Mouse (Mus musculus) kidney, postnatal 0 days (tissue): ENCODE results near the gene Smad3. TPM values are rescaled to one million over a fixed set of nuclear protein-coding genes. Genes with fewer than 3 reads are reported as not detected.

ENCODE experiments used
- ATAC-seq: fragments of 200-750 bp; cut with Nextera tagmentation; replicated peaks from 2 replicates; pipeline ENCODE4 v1.8.0; 2017; ENCODE audit warnings: low read depth, moderate number of reproducible peaks, moderate TSS enrichment, moderate library complexity; ENCODE audit not compliant: low FRiP score
- DNase-seq: peaks from one replicate; pipeline ENCODE4 v3.0.0-alpha.2; 2016; ENCODE audit warnings: low spot score
- H3K27ac ChIP-seq: fragments of 300-500 bp; sonication (generic); 2 replicates; pipeline ENCODE4 v1.5.1; 2014; ENCODE audit warnings: mild to moderate bottlenecking
- H3K27me3 ChIP-seq: fragments of 300-500 bp; sonication (generic); 2 replicates; pipeline ENCODE4 v1.6.1; 2014; ENCODE audit warnings: low read length, mixed read lengths; ENCODE audit not compliant: insufficient read depth
- H3K36me3 ChIP-seq: fragments of 300-500 bp; sonication (generic); 2 replicates; pipeline ENCODE4 v1.6.1; 2014; ENCODE audit warnings: low read length, mixed read lengths; ENCODE audit not compliant: insufficient read depth
- H3K4me1 ChIP-seq: fragments of 300-500 bp; sonication (generic); replicated peaks from 2 replicates; pipeline ENCODE4 v1.6.1; 2014; ENCODE audit warnings: antibody characterized with exemption, low read length, mixed read lengths; ENCODE audit not compliant: insufficient read depth
- H3K4me2 ChIP-seq: fragments of 300-500 bp; sonication (generic); 2 replicates; pipeline ENCODE4 v1.6.1; 2014; ENCODE audit warnings: mild to moderate bottlenecking, low read length, moderate library complexity, mixed read lengths
- H3K4me3 ChIP-seq: fragments of 300-500 bp; sonication (generic); replicated peaks from 2 replicates; pipeline ENCODE4 v1.5.1; 2014; ENCODE audit warnings: low read depth, low read length
- H3K9ac ChIP-seq: fragments of 300-500 bp; sonication (generic); 2 replicates; pipeline ENCODE4 v1.6.1; 2014; ENCODE audit warnings: low read depth, low read length
- H3K9me3 ChIP-seq: fragments of 300-500 bp; sonication (generic); replicated peaks from 2 replicates; pipeline ENCODE4 v1.6.1; 2016; ENCODE audit warnings: low read length, inconsistent platforms, mixed read lengths
- CTCF ChIP-seq: IDR thresholded peaks from 2 replicates; pipeline ENCODE4 v1.5.1; 2016; ENCODE audit warnings: antibody characterized with exemption, low read depth, mild to moderate bottlenecking, moderate library complexity
- WGBS: fragments of 180-500 bp; shearing (Covaris S2); extraction: QIAGEN DNeasy Blood & Tissue Kit; methylation state at CpG from one replicate; pipeline ENCODE4 v1.1.7; 2014; 5-methylcytosine and 5-hydroxymethylcytosine counted together
- polyA plus RNA-seq: library from polyadenylated mRNA; unstranded; fragments of >200 nt; fragmentation: Nextera tagmentation; extraction: Ambion mirVana; gene quantifications from 2 replicates; pipeline ENCODE4 v1.2.1, GENCODE M21; 2015

Gene Smad3
- polyA plus RNA-seq, 1 experiment from 2014 or later: 20.0 TPM

GRCm38 (mm10) chr9:63738086-63738701 lies 19.6 kb downstream of the Smad3 start:
- 0 out of 2 replicates have a peak, but pooled peaks cover 8% of the 10 kb centered on the region for H3K36me3 ChIP-seq
- ATAC-seq: no peak
- peak overlapping the region; percentile 36; the same call in 1 of the 2 replicates for H3K27ac ChIP-seq
- no peak overlapping the region for H3K4me3 ChIP-seq
- 73% methylated on average over 12 of the region's 12 CpGs for WGBS
- H3K27me3 ChIP-seq: no peaks in the 10 kb centered on the region
- no peak for TF ChIP-seq CTCF
- H3K4me1 ChIP-seq: peaks cover 57% of the 10 kb centered on the region
- no peaks in the 10 kb centered on the region for H3K9me3 ChIP-seq
- no peak overlapping the region for H3K4me2 ChIP-seq
- DNase-seq: no peak
- no peak overlapping the region for H3K9ac ChIP-seq

GRCm38 (mm10) chr9:63737426-63737931 lies 20.3 kb downstream of the Smad3 start:
- Histone ChIP-seq H3K4me1 (peaks cover 50% of the 10 kb centered on the region), H3K9ac (no peak overlapping the region), H3K9me3 (no peaks in the 10 kb centered on the region)

GRCm38 (mm10) chr9:63734261-63734660 lies 23.5 kb downstream of the Smad3 start:
- DNase-seq (no peak), ATAC-seq (no peak)
- no peaks in the 10 kb centered on the region for H3K27me3 ChIP-seq
- H3K4me1 ChIP-seq: peaks cover 46% of the 10 kb centered on the region
- H3K27ac ChIP-seq: no peak overlapping the region
- H3K36me3 ChIP-seq: 0 out of 2 replicates have a peak, but pooled peaks cover 3% of the 10 kb centered on the region
- H3K9ac ChIP-seq: no peak overlapping the region
- TF ChIP-seq CTCF: no peak
- 67% methylated on average over 8 of the region's 8 CpGs for WGBS
- H3K4me3 ChIP-seq: no peak overlapping the region
- H3K9me3 ChIP-seq: no peaks in the 10 kb centered on the region
- H3K4me2 ChIP-seq: no peak overlapping the region

More at GRCm38 (mm10) chr9:63737426-63737931, 20.3 kb downstream of the Smad3 start:
- Histone ChIP-seq H3K4me3 (no peak overlapping the region), H3K27me3 (no peaks in the 10 kb centered on the region), H3K36me3 (0 out of 2 replicates have a peak, but pooled peaks cover 8% of the 10 kb centered on the region), H3K4me2 (no peak overlapping the region), H3K27ac (peak overlapping the region; percentile 13; the same call in 1 of the 2 replicates)
- DNase-seq: no peak
- TF ChIP-seq CTCF: no peak
- no peak for ATAC-seq
- 67% methylated on average over 9 of the region's 9 CpGs for WGBS

- H3K27me3 ChIP-seq: no peaks in the 10 kb centered on the region
- no peak overlapping the region for H3K9ac ChIP-seq
- H3K4me1 ChIP-seq: peaks cover 39% of the 10 kb centered on the region
- no peaks in the 10 kb centered on the region for H3K36me3 ChIP-seq
- WGBS: 93% methylated on average over 7 of the region's 7 CpGs
- no peaks in the 10 kb centered on the region for H3K9me3 ChIP-seq
- no peak overlapping the region for H3K27ac ChIP-seq
- no peak for TF ChIP-seq CTCF
- no peak overlapping the region for H3K4me2 ChIP-seq
- no peak for DNase-seq
- H3K4me3 ChIP-seq: no peak overlapping the region
- no peak for ATAC-seq
These were observed 25.1 kb downstream of the Smad3 start for GRCm38 (mm10) chr9:63732700-63733099.

GRCm38 (mm10) chr9:63731114-63731828 lies 26.5 kb downstream of the Smad3 start:
- no peak overlapping the region for H3K27ac ChIP-seq
- H3K36me3 ChIP-seq: no peaks in the 10 kb centered on the region
- H3K27me3 ChIP-seq: no peaks in the 10 kb centered on the region
- no peak overlapping the region for H3K4me2 ChIP-seq
- no peak overlapping the region for H3K9ac ChIP-seq
- no peak for TF ChIP-seq CTCF
- peaks cover 44% of the 10 kb centered on the region for H3K4me1 ChIP-seq
- DNase-seq: no peak
- WGBS: 76% methylated on average over 9 of the region's 9 CpGs
- no peaks in the 10 kb centered on the region for H3K9me3 ChIP-seq
- no peak for ATAC-seq
- H3K4me3 ChIP-seq: no peak overlapping the region

GRCm38 (mm10) chr9:63728969-63729368 lies 28.8 kb downstream of the Smad3 start:
- Histone ChIP-seq H3K4me3 (no peak overlapping the region), H3K27me3 (no peaks in the 10 kb centered on the region), H3K9me3 (no peaks in the 10 kb centered on the region), H3K27ac (no peak overlapping the region), H3K9ac (no peak overlapping the region), H3K4me2 (no peak overlapping the region), H3K4me1 (peaks cover 36% of the 10 kb centered on the region), H3K36me3 (no peaks in the 10 kb centered on the region)
- DNase-seq (no peak), ATAC-seq (no peak)
- no peak for TF ChIP-seq CTCF
- WGBS: 45% methylated on average over 10 of the region's 10 CpGs
